Mouse (Mus musculus) cerebellum, adult 8-10 months (tissue): ENCODE data around the gene Sesn1.
"Not testable (repeated sequence)": the region's sequence is repeated elsewhere in the genome, so short reads cannot be mapped to it uniquely, and the experiment has no call there.

Experiments used
- DNase-seq: peaks from one replicate; pipeline ENCODE4 v3.0.0; 2022

Sesn1 gene

DNA sequence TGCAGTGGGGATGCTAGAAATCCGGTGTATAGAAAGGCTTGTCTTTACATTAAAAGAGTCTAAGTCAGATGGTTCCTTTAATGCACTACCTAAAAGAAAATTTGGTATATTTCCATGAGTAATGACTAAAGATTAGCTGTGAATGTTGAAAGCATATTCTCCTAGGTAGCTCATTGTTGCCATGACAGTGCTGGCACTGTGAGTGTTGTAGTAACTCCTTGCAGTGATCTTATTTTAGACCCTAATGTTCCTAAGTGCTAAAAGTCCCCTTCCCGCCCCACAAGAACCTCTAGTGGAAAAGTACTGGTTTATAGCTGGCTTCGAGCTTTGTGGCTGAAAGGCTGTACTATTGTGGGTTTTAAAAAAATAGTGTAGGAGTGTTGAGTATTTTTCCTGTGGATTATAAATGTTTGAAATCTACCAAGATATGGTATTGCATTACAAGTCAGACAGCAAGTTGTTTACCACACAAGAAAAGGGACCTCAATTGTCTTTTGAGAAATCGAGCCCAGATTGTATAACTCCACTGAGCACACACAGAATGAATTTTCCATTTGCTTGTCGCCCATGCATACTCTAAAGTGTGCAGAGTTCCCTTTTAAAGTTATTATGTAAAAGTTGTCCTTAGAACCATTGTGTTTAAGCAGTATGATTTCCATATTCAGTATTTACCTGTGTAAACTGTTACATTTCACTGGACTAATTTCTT is 13.0 kb downstream of the Sesn1 start:
- DNase-seq = no peak

- DNase-seq = not testable (repeated sequence)
Observed at GRCm38 (mm10) chr10:41823282-41823675, 13.5 kb downstream of the Sesn1 start.

- no peak for DNase-seq
Observed at GRCm38 (mm10) chr10:41823916-41824315, 14.2 kb downstream of the Sesn1 start.

GRCm38 (mm10) chr10:41825041-41825440 is 15.3 kb downstream of the Sesn1 start:
- no peak for DNase-seq

DNA sequence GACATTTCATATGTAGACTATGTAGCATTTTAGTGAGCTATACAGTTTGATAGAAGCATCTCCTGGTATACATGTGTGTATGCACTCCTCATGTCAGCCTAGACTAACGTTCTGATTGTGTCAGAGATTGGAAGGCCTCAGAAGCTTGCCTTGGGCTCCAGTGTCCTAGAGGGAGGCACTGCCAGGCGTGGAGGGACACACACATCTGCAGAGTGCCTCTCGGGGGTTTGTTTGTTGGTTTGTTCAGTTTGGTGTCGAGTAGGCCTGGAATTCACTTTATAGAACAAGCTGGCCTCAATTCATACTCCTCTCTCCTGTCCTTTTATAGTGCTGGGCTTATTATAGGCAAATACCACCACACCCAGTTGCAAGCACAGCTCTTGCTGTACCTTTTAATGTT is 16.3 kb downstream of the Sesn1 start:
- no peak for DNase-seq

- no peak for DNase-seq
Observed at GRCm38 (mm10) chr10:41826526-41827116, 16.9 kb downstream of the Sesn1 start.

- no peak for DNase-seq
Observed at GRCm38 (mm10) chr10:41827784-41828183, 18.0 kb downstream of the Sesn1 start.

- no peak for DNase-seq
Observed at GRCm38 (mm10) chr10:41829191-41829590, 19.5 kb downstream of the Sesn1 start.

GRCm38 (mm10) chr10:41829980-41830379 is 20.2 kb downstream of the Sesn1 start:
- DNase-seq = no peak

GRCm38 (mm10) chr10:41830445-41830844 is 20.7 kb downstream of the Sesn1 start:
- DNase-seq = no peak

- peak; percentile 74 for DNase-seq
Observed at GRCm38 (mm10) chr10:41830851-41831522, 21.3 kb downstream of the Sesn1 start.

DNA sequence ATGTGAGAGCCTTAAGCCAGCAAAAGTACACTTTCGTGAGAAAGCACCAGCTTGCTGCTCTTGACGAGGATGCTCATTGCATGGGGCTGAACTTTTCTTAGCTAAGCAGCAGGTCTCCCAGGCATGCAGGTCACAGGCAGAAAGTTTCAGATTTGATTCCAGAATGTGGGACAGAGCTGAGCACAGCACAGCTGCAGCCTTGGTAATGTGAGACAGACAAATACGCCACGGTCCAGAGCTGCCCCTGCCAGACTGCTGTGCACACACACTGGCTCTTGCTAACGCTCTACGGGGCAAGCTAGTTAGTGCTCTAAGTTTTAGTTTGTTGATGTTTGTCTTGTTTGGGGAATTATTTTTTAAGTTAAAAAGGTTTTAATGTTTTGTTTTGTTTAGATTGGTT is 22.5 kb downstream of the Sesn1 start:
- no peak for DNase-seq

GRCm38 (mm10) chr10:41834131-41834530 is 24.4 kb downstream of the Sesn1 start:
- DNase-seq = peak; percentile 59

DNA sequence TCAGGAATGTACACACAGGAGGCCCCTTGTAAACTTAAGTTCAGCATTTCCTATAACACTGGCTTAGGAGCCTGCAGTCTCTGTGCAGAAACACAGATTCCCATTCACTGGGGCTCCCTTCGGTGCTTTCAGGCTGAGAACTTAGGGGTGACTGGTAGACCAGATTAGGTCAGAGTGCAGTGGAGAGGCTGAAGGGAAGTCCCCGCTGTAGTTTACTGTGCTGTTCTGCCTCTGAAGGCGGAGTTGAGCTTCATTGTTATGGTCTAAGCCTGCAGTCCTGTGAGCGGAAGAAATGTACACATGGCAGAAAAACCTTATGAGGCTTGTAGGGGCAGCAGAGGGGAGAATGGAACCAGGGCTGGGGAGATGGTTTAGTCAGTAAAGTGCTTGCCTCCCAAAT is 29.2 kb downstream of the Sesn1 start:
- no peak for DNase-seq

DNA sequence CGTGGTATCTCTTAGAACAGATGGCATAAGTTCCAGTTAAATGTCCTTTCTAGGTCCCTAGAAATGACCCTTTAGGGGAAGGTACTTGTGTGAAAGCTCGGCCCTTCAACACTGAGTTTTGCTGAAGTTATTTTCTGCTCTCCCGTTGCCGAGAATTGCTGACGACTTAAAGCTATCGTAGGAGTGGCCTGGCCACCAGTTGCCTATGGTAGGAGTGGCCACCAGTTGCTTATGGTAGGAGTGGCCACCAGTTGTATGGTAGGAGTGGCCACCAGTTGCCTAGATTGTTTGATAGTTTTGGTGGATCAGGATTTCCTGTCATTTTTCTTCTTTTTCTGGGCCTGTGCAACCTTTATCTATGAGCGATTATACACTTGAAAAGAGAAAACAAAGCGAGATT is 38.0 kb downstream of the Sesn1 start:
- no peak for DNase-seq

GRCm38 (mm10) chr10:41848721-41849120 is 39.0 kb downstream of the Sesn1 start:
- no peak for DNase-seq

- no peak for DNase-seq
Observed at GRCm38 (mm10) chr10:41859820-41860219, 50.1 kb downstream of the Sesn1 start.

DNA sequence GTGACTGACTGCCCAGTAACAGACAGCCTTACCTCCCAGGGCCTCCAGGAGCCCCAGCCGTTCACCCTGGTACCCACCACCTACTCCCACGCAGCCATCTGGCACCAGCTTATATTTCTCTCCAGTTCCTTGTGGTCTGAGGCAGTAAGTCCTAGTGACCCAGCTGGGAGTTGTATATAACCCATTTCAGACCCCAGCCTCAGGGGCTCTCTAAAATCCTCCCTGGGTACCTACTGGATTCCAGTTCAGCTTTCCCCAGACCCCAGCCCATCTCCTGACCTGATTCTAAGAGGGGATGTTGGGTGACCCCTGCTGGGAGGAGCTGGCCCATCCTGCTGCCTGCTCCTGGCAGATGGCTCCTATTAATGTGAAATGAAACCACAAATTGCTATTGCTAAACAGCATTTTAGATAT is 50.5 kb downstream of the Sesn1 start:
- peak; percentile 78 for DNase-seq

DNA sequence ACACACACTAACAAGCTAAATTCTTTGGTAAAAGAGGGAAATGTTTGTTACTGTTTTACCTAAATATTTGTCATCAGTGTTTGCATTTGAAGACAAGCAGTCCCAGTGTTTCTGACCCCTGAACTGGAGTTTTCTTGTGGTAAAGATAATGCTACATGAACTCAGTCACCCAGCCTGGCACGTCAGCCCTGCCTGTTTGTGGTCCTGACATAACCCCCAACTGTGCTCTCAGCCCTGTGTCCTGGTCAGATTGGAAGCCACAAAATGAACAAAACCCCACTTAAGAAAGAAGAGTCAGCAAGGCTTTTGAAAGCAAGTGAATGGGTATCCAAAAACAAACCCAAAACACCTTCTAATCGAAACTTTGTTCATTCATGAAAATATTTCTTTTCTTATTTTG is 53.3 kb downstream of the Sesn1 start:
- no peak for DNase-seq

- DNase-seq = no peak
Observed at GRCm38 (mm10) chr10:41866069-41866837, 56.5 kb downstream of the Sesn1 start.

- no peak for DNase-seq
Observed at GRCm38 (mm10) chr10:41866838-41867154, 57.1 kb downstream of the Sesn1 start.

- DNase-seq = no peak
Observed at GRCm38 (mm10) chr10:41867956-41868355, 58.2 kb downstream of the Sesn1 start.

DNA sequence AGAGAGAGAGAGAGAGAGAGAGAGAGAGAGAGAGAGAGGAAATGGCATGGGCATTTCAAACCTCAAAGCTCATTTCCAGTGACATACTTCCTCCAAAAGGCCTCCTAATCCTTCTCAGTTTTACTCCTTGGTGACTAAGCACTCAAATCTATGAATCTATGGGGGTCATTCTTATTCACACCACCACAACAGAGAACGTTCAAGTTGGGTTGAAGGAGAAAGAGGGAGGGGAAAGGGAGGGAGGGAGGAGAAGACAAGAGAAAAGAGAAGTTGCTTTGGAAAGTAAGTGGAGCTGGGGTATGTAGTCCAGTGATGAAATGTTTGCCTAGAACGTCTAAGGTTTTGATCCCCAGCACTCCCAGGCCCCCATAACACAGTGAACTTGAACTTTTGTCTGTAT is 60.4 kb downstream of the Sesn1 start:
- DNase-seq = no peak

- DNase-seq = no peak
Observed at GRCm38 (mm10) chr10:41871564-41871963, 61.8 kb downstream of the Sesn1 start.
